15 mouse cellular contexts compared by ENCODE assay signal in the genomic region with DNA sequence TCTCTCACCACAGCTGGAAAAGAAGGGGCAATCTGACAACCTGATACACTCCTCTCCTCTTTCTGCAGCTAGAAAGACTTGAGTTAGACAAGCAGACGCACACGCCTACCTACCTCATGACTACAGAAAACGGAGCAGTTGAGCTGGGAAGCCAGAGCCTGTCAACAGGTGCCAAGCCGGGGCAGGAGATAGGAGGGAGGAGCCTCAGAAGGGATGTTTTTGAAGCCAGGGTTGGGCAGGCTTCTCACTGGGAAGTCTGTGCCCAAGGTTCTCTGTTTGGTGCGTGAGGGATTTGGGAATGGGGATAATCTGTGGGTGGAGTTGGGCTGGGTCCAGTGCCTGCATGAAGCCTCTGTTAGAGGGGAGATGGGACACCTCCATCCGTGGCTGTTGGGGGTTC. TPM values are rescaled to one million over a fixed set of nuclear protein-coding genes. Genes with fewer than 3 reads are reported as not detected.
"Had no signal": no experiment of that assay in that cellular context is flagged by ENCODE, and none has a peak within 500 bp of the region (broad histone marks: within the 10 kb centered on the region; RNA-seq: fewer than 3 reads in every experiment).

No protein-coding gene starts in this region.

- DNase-seq: kidney, adult 2 months; kidney, postnatal 25 days; liver, embryonic 13.5 days; lung, embryonic 14.5 days; right cerebral cortex, postnatal 25 days; spleen, adult 18-20 months; thymus, adult 18-20 months; thymus, postnatal 4 days had no signal

RNA-seq across cellular contexts. Expression of a gene that starts 0.3 kb away (rescaled TPM):
- total RNA-seq: layer of hippocampus, adult 2 months; layer of hippocampus, postnatal 25 days; left cerebral cortex, adult 18-20 months; left cerebral cortex, postnatal 25 days; megakaryocyte, adult 5-6 weeks; neutrophil, adult 5-6 weeks had no signal

RNA-seq across cellular contexts. Expression of a gene that starts 21.6 kb away (rescaled TPM):
- total RNA-seq: liver, adult 2 months; megakaryocyte, adult 5-6 weeks; neutrophil, adult 5-6 weeks had no signal

RNA-seq across cellular contexts. Expression of a gene that starts 40.1 kb away (rescaled TPM):
- total RNA-seq: liver, adult 2 months; megakaryocyte, adult 5-6 weeks; neutrophil, adult 5-6 weeks had no signal

RNA-seq across cellular contexts. Expression of a gene that starts 50.9 kb away (rescaled TPM):
- total RNA-seq: liver, adult 2 months; neutrophil, adult 5-6 weeks had no signal
